Mouse (Mus musculus) heart, postnatal 25 days (tissue): Measurements from ENCODE around the gene Bcap31. TPM values are rescaled to one million over a fixed set of nuclear protein-coding genes. Genes with fewer than 3 reads are reported as not detected.

Experiments used
- DNase-seq: peaks from one replicate; pipeline ENCODE4 v3.0.0; 2022; ENCODE audit warnings: low spot score
- intact Hi-C: fragments of 180-260 bp; cut with DNase I; formaldehyde crosslinking; loops from one replicate; pipeline ENCODE4 v1.15.1; 2025
- total RNA-seq, 2 experiments: library from RNA; stranded (reverse); gene quantifications; 2 replicates each; pipeline ENCODE4 v1.2.3; 2021

Gene Bcap31
- total RNA-seq, 2 experiments from 2014 or later: 76.5 to 81.9 TPM

DNA sequence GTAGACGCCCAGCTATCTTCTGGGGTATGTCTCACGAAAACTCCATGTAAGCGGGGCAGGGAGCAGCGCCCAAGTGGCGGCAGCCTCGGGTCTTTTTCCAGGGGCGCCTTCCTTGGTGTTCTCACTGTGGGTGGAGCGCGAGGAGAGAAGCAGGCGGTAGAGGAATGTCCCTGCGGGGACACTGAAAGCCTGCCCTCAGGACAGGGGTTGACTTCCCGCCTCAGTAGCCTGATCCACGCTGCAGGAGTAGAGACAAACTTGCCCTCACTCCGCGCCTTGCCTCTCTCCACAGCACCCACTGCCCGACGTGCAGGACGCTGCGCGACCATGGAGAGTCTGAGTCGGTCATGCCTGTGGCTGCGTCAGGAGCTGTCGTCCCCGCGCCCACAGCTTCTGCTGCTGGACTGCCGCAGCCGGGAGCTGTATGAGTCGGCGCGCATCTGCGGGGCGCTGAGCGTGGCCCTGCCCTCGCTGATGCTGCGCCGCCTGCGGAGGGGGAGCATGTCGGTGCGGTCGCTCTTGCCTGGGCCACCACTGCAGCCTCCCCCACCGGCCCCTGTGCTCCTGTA lies 76.0 kb downstream of the Bcap31 start:
- DNase-seq: no peak
- intact Hi-C loops: no loop called here

- DNase-seq: no peak
Measured at GRCm38 (mm10) chrX:73639255-73639675, 76.7 kb downstream of the Bcap31 start, which contains the start of gene Dusp9. Dusp9 (plus strand) TSS chrX:73639419.

DNA sequence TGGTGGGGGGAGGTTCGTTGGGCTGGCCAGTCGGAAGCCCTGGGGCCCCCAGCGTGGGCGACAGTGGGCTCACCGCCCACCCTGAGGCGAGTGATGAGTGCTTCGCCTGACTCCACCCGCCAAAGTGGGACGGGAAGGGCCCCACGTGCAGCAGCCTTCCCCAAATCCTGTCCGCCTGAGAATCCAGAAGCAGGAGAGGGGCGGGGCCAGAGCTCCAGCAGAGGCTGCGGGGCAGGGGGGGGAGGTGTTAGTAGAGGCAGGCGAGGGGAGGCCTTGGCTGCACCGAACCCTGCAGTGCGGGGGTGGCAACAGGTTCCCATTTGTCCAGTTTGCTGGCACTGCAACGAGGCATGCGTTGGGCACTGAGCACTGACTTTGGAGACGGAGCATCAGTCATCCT lies 78.6 kb downstream of the Bcap31 start:
- intact Hi-C loops: no loop called here
- no peak for DNase-seq

More at GRCm38 (mm10) chrX:73639255-73639675, 76.7 kb downstream of the Bcap31 start, which contains the start of gene Dusp9:
- intact Hi-C loops: no loop called here

Other genes with a start within 250 kb of the Bcap31 start
- gene Bgn, start 232.6 kb downstream of the Bcap31 start, total RNA-seq: 100 to 1,000 TPM; 213 to 224 TPM
- under 1 TPM in 1 of 2 experiments, not detected in 1; 0.08 TPM for gene Atp2b3, start 213.1 kb downstream of the Bcap31 start, total RNA-seq
- gene Dusp9, start 76.8 kb downstream of the Bcap31 start, total RNA-seq: not detected
- gene Pnck, start 56.1 kb downstream of the Bcap31 start, total RNA-seq: 1 to 10 TPM; 5.0 to 7.6 TPM
- gene Slc6a8, start 43.0 kb downstream of the Bcap31 start, total RNA-seq: 100 to 1,000 TPM; 123 to 125 TPM
- gene Abcd1, start 422 bp upstream of the Bcap31 start, total RNA-seq: 10 to 100 TPM; 29.1 to 30.6 TPM
- gene Plxnb3, start 40.9 kb upstream of the Bcap31 start, total RNA-seq: 1 to 10 TPM; 1.6 to 1.7 TPM
- gene Srpk3, start 58.2 kb upstream of the Bcap31 start, total RNA-seq: 10 to 100 TPM; 29.5 to 32.8 TPM
- gene Idh3g, start 70.7 kb upstream of the Bcap31 start, total RNA-seq: 100 to 1,000 TPM; 607 to 615 TPM
- 10 to 100 TPM; 83.8 to 87.4 TPM for gene Ssr4, start 70.9 kb upstream of the Bcap31 start, total RNA-seq
- 1 to 10 TPM; 1.7 to 1.8 TPM for gene Pdzd4, start 108.8 kb upstream of the Bcap31 start, total RNA-seq
- not detected for gene Avpr2, start 175.9 kb upstream of the Bcap31 start, total RNA-seq
- 1 to 10 TPM; 2.2 to 2.3 TPM for gene L1cam, start 179.9 kb upstream of the Bcap31 start, total RNA-seq
- gene Arhgap4, start 205.7 kb upstream of the Bcap31 start, total RNA-seq: 1 to 10 TPM; 1.5 to 1.8 TPM
- 10 to 100 TPM; 61.5 to 69.3 TPM for gene Naa10, start 205.8 kb upstream of the Bcap31 start, total RNA-seq
- 1 to 10 TPM; 5.8 to 6.2 TPM for gene Renbp, start 214.7 kb upstream of the Bcap31 start, total RNA-seq